Mouse (Mus musculus): Measurements from ENCODE around the gene Olfr1270. TPM values are rescaled to one million over a fixed set of nuclear protein-coding genes. Genes with fewer than 3 reads are reported as not detected.
"Not testable (repeated sequence)": the region's sequence is repeated elsewhere in the genome, so short reads cannot be mapped to it uniquely, and the experiment has no call there.

Olfr1270 gene
- total RNA-seq (2014; rRNA removed) (not detected in 2 replicates), polyA plus RNA-seq (2015; fragmentation: Nextera tagmentation; extraction: Ambion mirVana) (not detected in 2 replicates)

GRCm38 (mm10) chr2:90152991-90153390 is at the start of gene Olfr1270:
Olfr1270 (minus strand) TSS chr2:90153091.
- DNase-seq (ENCODE audit: low spot score) (no peak), ATAC-seq (ENCODE audit: low FRiP score) (no peak)
- WGBS: 90% methylated on average over 3 of the region's 3 CpGs
- Histone ChIP-seq H3K4me1 (ENCODE audit: insufficient read depth, low read length) (no peaks in the 10 kb centered on the region), H3K36me3 (ENCODE audit: insufficient read depth, low read length) (no peaks in the 10 kb centered on the region), H3K4me3 (ENCODE audit: low read depth, low read length) (no peak within 1 kb of the TSS), H3K4me2 (ENCODE audit: low read depth, low read length, poor library complexity, severe bottlenecking) (no peak within 1 kb of the TSS), H3K27me3 (ENCODE audit: insufficient read depth, low read length) (no peaks in the 10 kb centered on the region), H3K9me3 (ENCODE audit: low read length) (no peaks in the 10 kb centered on the region), H3K9ac (replicated peaks; ENCODE audit: low read length, poor library complexity, severe bottlenecking) (no peak within 1 kb of the TSS), H3K27ac (ENCODE audit: low read depth, low read length) (no peak within 1 kb of the TSS)
- TF ChIP-seq CTCF (IDR thresholded peaks at IDR 0.05): no peak

- H3K4me3 ChIP-seq (ENCODE audit: low read depth, low read length); H3K9ac ChIP-seq (replicated peaks; ENCODE audit: low read length, poor library complexity, severe bottlenecking); DNase-seq (ENCODE audit: low spot score); H3K9me3 ChIP-seq (ENCODE audit: low read length); H3K27me3 ChIP-seq (ENCODE audit: insufficient read depth, low read length); ATAC-seq (ENCODE audit: low FRiP score); H3K4me2 ChIP-seq (ENCODE audit: low read depth, low read length, poor library complexity, severe bottlenecking); H3K36me3 ChIP-seq (ENCODE audit: insufficient read depth, low read length); H3K27ac ChIP-seq (ENCODE audit: low read depth, low read length); H3K4me1 ChIP-seq (ENCODE audit: insufficient read depth, low read length): not testable (repeated sequence)
- WGBS: no CpG with 5 or more reads among the region's 4 CpGs
These were observed 46.7 kb upstream of the Olfr1270 start for GRCm38 (mm10) chr2:90199606-90200005.

GRCm38 (mm10) chr2:90195285-90195684 is 42.4 kb upstream of the Olfr1270 start:
- H3K9me3 ChIP-seq (ENCODE audit: low read length); H3K4me3 ChIP-seq (ENCODE audit: low read depth, low read length); H3K27me3 ChIP-seq (ENCODE audit: insufficient read depth, low read length); H3K9ac ChIP-seq (replicated peaks; ENCODE audit: low read length, poor library complexity, severe bottlenecking); H3K4me1 ChIP-seq (ENCODE audit: insufficient read depth, low read length); H3K27ac ChIP-seq (ENCODE audit: low read depth, low read length); H3K4me2 ChIP-seq (ENCODE audit: low read depth, low read length, poor library complexity, severe bottlenecking); H3K36me3 ChIP-seq (ENCODE audit: insufficient read depth, low read length); DNase-seq (ENCODE audit: low spot score): not testable (repeated sequence)
- peak; percentile 44 for ATAC-seq (ENCODE audit: low FRiP score)
- WGBS: no CpG with 5 or more reads among the region's 6 CpGs

- ATAC-seq (ENCODE audit: low FRiP score): peak; percentile 56; the same call in 1 of the 2 replicates
- H3K36me3 ChIP-seq (ENCODE audit: insufficient read depth, low read length); H3K27ac ChIP-seq (ENCODE audit: low read depth, low read length); DNase-seq (ENCODE audit: low spot score); H3K4me2 ChIP-seq (ENCODE audit: low read depth, low read length, poor library complexity, severe bottlenecking); H3K4me1 ChIP-seq (ENCODE audit: insufficient read depth, low read length); H3K27me3 ChIP-seq (ENCODE audit: insufficient read depth, low read length); H3K9ac ChIP-seq (replicated peaks; ENCODE audit: low read length, poor library complexity, severe bottlenecking); H3K9me3 ChIP-seq (ENCODE audit: low read length); H3K4me3 ChIP-seq (ENCODE audit: low read depth, low read length): not testable (repeated sequence)
- WGBS: no CpG with 5 or more reads among the region's 3 CpGs
These were observed 41.9 kb upstream of the Olfr1270 start for GRCm38 (mm10) chr2:90194750-90195149.

- H3K36me3 ChIP-seq (ENCODE audit: insufficient read depth, low read length); H3K4me2 ChIP-seq (ENCODE audit: low read depth, low read length, poor library complexity, severe bottlenecking); H3K27ac ChIP-seq (ENCODE audit: low read depth, low read length); H3K27me3 ChIP-seq (ENCODE audit: insufficient read depth, low read length); H3K9ac ChIP-seq (replicated peaks; ENCODE audit: low read length, poor library complexity, severe bottlenecking); H3K4me1 ChIP-seq (ENCODE audit: insufficient read depth, low read length); H3K9me3 ChIP-seq (ENCODE audit: low read length); ATAC-seq (ENCODE audit: low FRiP score); DNase-seq (ENCODE audit: low spot score); H3K4me3 ChIP-seq (ENCODE audit: low read depth, low read length): not testable (repeated sequence)
- no CpG with 5 or more reads among the region's 5 CpGs for WGBS
These were observed 34.2 kb upstream of the Olfr1270 start for GRCm38 (mm10) chr2:90187082-90187481.

- H3K4me1 ChIP-seq (ENCODE audit: insufficient read depth, low read length); H3K27ac ChIP-seq (ENCODE audit: low read depth, low read length); H3K27me3 ChIP-seq (ENCODE audit: insufficient read depth, low read length); H3K9ac ChIP-seq (replicated peaks; ENCODE audit: low read length, poor library complexity, severe bottlenecking); H3K9me3 ChIP-seq (ENCODE audit: low read length); DNase-seq (ENCODE audit: low spot score); H3K36me3 ChIP-seq (ENCODE audit: insufficient read depth, low read length); H3K4me3 ChIP-seq (ENCODE audit: low read depth, low read length); H3K4me2 ChIP-seq (ENCODE audit: low read depth, low read length, poor library complexity, severe bottlenecking); ATAC-seq (ENCODE audit: low FRiP score): not testable (repeated sequence)
- WGBS: no CpG with 5 or more reads among the region's 4 CpGs
These were observed 33.2 kb upstream of the Olfr1270 start for GRCm38 (mm10) chr2:90186082-90186481.
